Mouse (Mus musculus): Measurements from ENCODE around the gene Tmem87b.

DNA sequence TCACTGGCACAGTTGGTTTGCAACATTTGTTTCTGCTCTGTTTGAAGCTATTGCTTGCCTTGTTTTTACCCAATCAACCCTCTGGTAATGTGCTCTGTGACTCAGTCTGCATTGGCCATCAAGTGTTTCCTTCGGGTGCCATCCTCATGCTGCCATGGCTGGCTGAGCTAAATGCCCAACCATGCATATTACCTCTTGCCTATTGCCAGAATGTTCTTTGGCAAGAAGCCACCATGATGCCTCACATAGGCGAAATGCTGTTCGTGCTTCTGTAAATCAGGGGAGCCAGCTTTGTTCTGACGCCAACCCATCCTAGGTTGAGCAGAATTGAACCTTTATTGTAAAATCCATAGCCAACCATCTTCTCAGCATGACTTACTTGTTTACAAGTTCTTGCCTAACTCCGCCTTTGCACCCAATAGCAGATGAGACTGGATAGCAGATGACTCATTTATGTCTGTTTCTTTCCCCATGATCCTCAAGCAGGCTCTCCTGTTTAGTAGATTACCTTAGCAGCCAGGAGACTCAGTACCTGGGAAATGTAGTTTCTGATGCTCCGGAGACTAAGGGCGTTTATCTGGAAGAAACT, 46.1 kb upstream of the Tmem87b start:
- TF ChIP-seq CTCF (IDR thresholded peaks at IDR 0.05; ENCODE audit: control insufficient read depth, insufficient read depth, insufficient read length) (no peak), USF1 (IDR thresholded peaks at IDR 0.05; ENCODE audit: low read depth) (no peak), MAX (IDR thresholded peaks at IDR 0.05) (no peak), MYOG (IDR thresholded peaks at IDR 0.05; ENCODE audit: control insufficient read depth, extremely low read depth, insufficient read length) (no peak), CEBPB (IDR thresholded peaks at IDR 0.05; ENCODE audit: low read depth) (peak; percentile 34)

Data from C2C12 (cell line).